Mouse (Mus musculus) ovary, adult 2 months (tissue): ENCODE results near the gene Nhlrc3. TPM values are rescaled to one million over a fixed set of nuclear protein-coding genes. Genes with fewer than 3 reads are reported as not detected.

ENCODE experiments used
- polyA plus RNA-seq: library from polyadenylated mRNA; depleted of rRNA; stranded (reverse); fragments of >200 nt; gene quantifications from 2 replicates; pipeline ENCODE4 v1.2.3, GENCODE M21; 2012; rRNA removed

Nhlrc3 gene
- 7.6 and 7.7 TPM in 2 replicates for polyA plus RNA-seq

GRCm38 (mm10) chr3:53463046-53463764, at the start of gene Nhlrc3, which contains the start of gene Proser1:
Gene Nhlrc3, minus strand, starts transcription at chr3:53463332.
Gene Proser1, plus strand, starts transcription at chr3:53463666.

GRCm38 (mm10) chr3:53488353-53488752, 25.2 kb upstream of the Nhlrc3 start, which contains the start of gene Stoml3:
Gene Stoml3, plus strand, starts transcription at chr3:53488653.

Other genes starting within 250 kb of the Nhlrc3 start
- 22.7 and 32.5 TPM in 2 replicates for gene Proser1, start 334 bp upstream of the Nhlrc3 start, polyA plus RNA-seq
- gene Stoml3, start 25.3 kb upstream of the Nhlrc3 start, polyA plus RNA-seq: 3.0 and 3.1 TPM in 2 replicates
- gene Frem2, start 194.0 kb upstream of the Nhlrc3 start, polyA plus RNA-seq: 1.9 and 2.8 TPM in 2 replicates